Mouse (Mus musculus) MEL (cell line): ENCODE data around the gene Ecm1. TPM values are rescaled to one million over a fixed set of nuclear protein-coding genes. Genes with fewer than 3 reads are reported as not detected.

Source experiments
- DNase-seq: peaks from one replicate; pipeline ENCODE4 v3.0.0; 2011; ENCODE audit warnings: low read depth, low spot score
- H3K27ac ChIP-seq: 2 replicates; pipeline ENCODE4 v1.5.1; 2012; ENCODE audit warnings: low read depth, mild to moderate bottlenecking, control low read depth, low read length, moderate library complexity; ENCODE audit not compliant: control insufficient read depth
- H3K27me3 ChIP-seq, 2 experiments: fragments of 150-350 bp in 1 of 2; sonication (generic) in 1 of 2; 2 replicates each; pipeline ENCODE4 v1.6.1; 2012; ENCODE audit warnings: low read length in 2 of 2, mild to moderate bottlenecking in 2 of 2, improper control_type of control experiment in 1 of 2, moderate library complexity in 1 of 2; ENCODE audit not compliant: insufficient read depth in 2 of 2, control insufficient read depth in 1 of 2
- H3K36me3 ChIP-seq, 2 experiments: 2 replicates each; pipeline ENCODE4 v1.6.1; 2012 to 2014; ENCODE audit warnings: low read length in 2 of 2, improper control_type of control experiment in 1 of 2, inconsistent platforms in 1 of 2, mild to moderate bottlenecking in 1 of 2; ENCODE audit not compliant: insufficient read depth in 2 of 2, control insufficient read depth in 1 of 2
- H3K4me1 ChIP-seq, 2 experiments: fragments of 150-350 bp in 1 of 2; sonication (generic) in 1 of 2; 2 replicates each; pipeline ENCODE4 v1.6.1; 2012; ENCODE audit warnings: low read length in 2 of 2, improper control_type of control experiment in 1 of 2, mild to moderate bottlenecking in 1 of 2; ENCODE audit not compliant: insufficient read depth in 2 of 2, control insufficient read depth in 1 of 2
- H3K4me3 ChIP-seq, 2 experiments: fragments of 150-350 bp in 1 of 2; sonication (generic) in 1 of 2; 2 replicates each; pipeline ENCODE4 v1.5.1; 2012; ENCODE audit warnings: low read depth in 2 of 2, low read length in 2 of 2, mild to moderate bottlenecking in 2 of 2, moderate library complexity in 2 of 2, control low read depth in 1 of 2, improper control_type of control experiment in 1 of 2; ENCODE audit not compliant: control insufficient read depth in 1 of 2, insufficient read depth in 1 of 2
- H3K79me2 ChIP-seq: 2 replicates; pipeline ENCODE4 v1.6.1; 2012; ENCODE audit warnings: mild to moderate bottlenecking, low read length, moderate library complexity; ENCODE audit not compliant: control insufficient read depth, poor library complexity, insufficient read depth
- H3K9ac ChIP-seq: 2 replicates; pipeline ENCODE4 v1.6.1; 2012; ENCODE audit warnings: low read depth, mild to moderate bottlenecking, control low read depth, low read length, moderate library complexity; ENCODE audit not compliant: control insufficient read depth, poor library complexity, severe bottlenecking
- H3K9me3 ChIP-seq: fragments of 150-350 bp; sonication (generic); replicated peaks from 2 replicates; pipeline ENCODE4 v1.6.1; 2012; ENCODE audit warnings: mild to moderate bottlenecking, low read length, improper control_type of control experiment, moderate library complexity; ENCODE audit not compliant: insufficient read depth
- CTCF ChIP-seq, 3 experiments: IDR thresholded peaks in 2 of 3; conservative IDR thresholded peaks in 1 of 3; 2 replicates each; pipeline ENCODE4 v1.5.1; 2011 to 2012; ENCODE audit warnings: low read length in 3 of 3, low read depth in 2 of 3, mild to moderate bottlenecking in 2 of 3, improper control_type of control experiment in 1 of 3, inconsistent platforms in 1 of 3, mixed read lengths in 1 of 3, moderate library complexity in 1 of 3; ENCODE audit not compliant: control insufficient read depth in 1 of 3, insufficient read depth in 1 of 3, poor library complexity in 1 of 3, severe bottlenecking in 1 of 3
- E2F4 ChIP-seq: IDR thresholded peaks from 2 replicates; pipeline ENCODE4 v1.6.1; 2011; ENCODE audit warnings: low read depth, low read length, improper control_type of control experiment, borderline replicate concordance
- ELF1 ChIP-seq: IDR thresholded peaks from 2 replicates; pipeline ENCODE4 v1.6.1; 2014; ENCODE audit warnings: low read depth, mild to moderate bottlenecking, inconsistent platforms, low read length, improper control_type of control experiment, moderate library complexity
- EP300 ChIP-seq, 2 experiments: IDR thresholded peaks; 2 replicates each; pipeline ENCODE4 v1.6.1; 2011; ENCODE audit warnings: improper control_type of control experiment in 2 of 2, low read length in 2 of 2, low read depth in 1 of 2, mild to moderate bottlenecking in 1 of 2
- ETS1 ChIP-seq: IDR thresholded peaks from 2 replicates; pipeline ENCODE4 v1.6.1; 2012; ENCODE audit warnings: low read depth, mild to moderate bottlenecking, inconsistent platforms, low read length, improper control_type of control experiment, moderate library complexity
- GABPA ChIP-seq: IDR thresholded peaks from 2 replicates; pipeline ENCODE4 v1.6.1; 2012; ENCODE audit warnings: low read depth, mild to moderate bottlenecking, inconsistent platforms, low read length, improper control_type of control experiment, moderate library complexity
- GATA1 ChIP-seq: IDR thresholded peaks from 2 replicates; pipeline ENCODE4 v1.6.1; 2011; ENCODE audit warnings: low read depth, low read length, improper control_type of control experiment
- JUND ChIP-seq: IDR thresholded peaks from 2 replicates; pipeline ENCODE4 v1.6.1; 2011; ENCODE audit warnings: low read depth, mild to moderate bottlenecking, improper control_type of control experiment, low read length
- KAT2A ChIP-seq: conservative IDR thresholded peaks from 2 replicates; pipeline ENCODE4 v1.6.1; 2012; ENCODE audit warnings: low read depth, low read length, improper control_type of control experiment, inconsistent platforms
- MAFK ChIP-seq: IDR thresholded peaks from 2 replicates; pipeline ENCODE4 v1.6.1; 2011; ENCODE audit warnings: low read depth, mild to moderate bottlenecking, low read length, improper control_type of control experiment, borderline replicate concordance
- MAX ChIP-seq: IDR thresholded peaks from 2 replicates; pipeline ENCODE4 v1.6.1; 2011; ENCODE audit warnings: low read length, improper control_type of control experiment
- MXI1 ChIP-seq: IDR thresholded peaks from 2 replicates; pipeline ENCODE4 v1.6.1; 2011; ENCODE audit warnings: mild to moderate bottlenecking, low read depth, low read length, improper control_type of control experiment
- MYC ChIP-seq: IDR thresholded peaks from 2 replicates; pipeline ENCODE4 v1.6.1; 2011; ENCODE audit warnings: low read depth, mild to moderate bottlenecking, low read length, improper control_type of control experiment, moderate library complexity
- NELFE ChIP-seq: IDR thresholded peaks from 2 replicates; pipeline ENCODE4 v1.6.1; 2011; ENCODE audit warnings: low read depth, low read length, improper control_type of control experiment
- POLR2A ChIP-seq, 2 experiments: IDR thresholded peaks; 2 replicates each; pipeline ENCODE4 v1.6.1; 2011 to 2012; ENCODE audit warnings: low read length in 2 of 2, mild to moderate bottlenecking in 2 of 2, control low read depth in 1 of 2, improper control_type of control experiment in 1 of 2, low read depth in 1 of 2, moderate library complexity in 1 of 2; ENCODE audit not compliant: control insufficient read depth in 1 of 2, insufficient read depth in 1 of 2, poor library complexity in 1 of 2
- POLR2AphosphoS5 ChIP-seq: IDR thresholded peaks from 2 replicates; pipeline ENCODE4 v1.6.1; 2012; ENCODE audit warnings: low read depth, borderline replicate concordance, mild to moderate bottlenecking, inconsistent platforms, low read length, moderate library complexity, mixed read lengths
- RAD21 ChIP-seq: IDR thresholded peaks from 2 replicates; pipeline ENCODE4 v1.6.1; 2011; ENCODE audit warnings: mild to moderate bottlenecking, low read depth, low read length, improper control_type of control experiment
- RCOR1 ChIP-seq: IDR thresholded peaks from 2 replicates; pipeline ENCODE4 v1.6.1; 2012; ENCODE audit warnings: low read depth, mild to moderate bottlenecking, inconsistent platforms, low read length, improper control_type of control experiment
- SIN3A ChIP-seq: IDR thresholded peaks from 2 replicates; pipeline ENCODE4 v1.6.1; 2012; ENCODE audit warnings: low read length, improper control_type of control experiment, inconsistent platforms
- TAL1 ChIP-seq: IDR thresholded peaks from 2 replicates; pipeline ENCODE4 v1.6.1; 2012; ENCODE audit warnings: mild to moderate bottlenecking, inconsistent platforms, low read length, moderate library complexity, mixed read lengths
- TCF12 ChIP-seq: IDR thresholded peaks from 2 replicates; pipeline ENCODE4 v1.6.1; 2014; ENCODE audit warnings: low read depth, mild to moderate bottlenecking, inconsistent platforms, low read length, improper control_type of control experiment, moderate library complexity
- USF1 ChIP-seq: IDR thresholded peaks from 2 replicates; pipeline ENCODE4 v1.6.1; 2014; ENCODE audit warnings: low read depth, mild to moderate bottlenecking, inconsistent platforms, low read length, improper control_type of control experiment, moderate library complexity
- USF2 ChIP-seq, 2 experiments: IDR thresholded peaks; 2 replicates each; pipeline ENCODE4 v1.6.1; 2011 to 2012; ENCODE audit warnings: improper control_type of control experiment in 2 of 2, low read length in 2 of 2, borderline replicate concordance in 1 of 2, inconsistent platforms in 1 of 2, low read depth in 1 of 2, mild to moderate bottlenecking in 1 of 2; ENCODE audit not compliant: insufficient read depth in 1 of 2
- ZC3H11A ChIP-seq: IDR thresholded peaks from 2 replicates; pipeline ENCODE4 v1.6.1; 2012; ENCODE audit warnings: low read depth, mild to moderate bottlenecking, inconsistent platforms, low read length, improper control_type of control experiment
- ZKSCAN1 ChIP-seq: IDR thresholded peaks from 2 replicates; pipeline ENCODE4 v1.6.1; 2012; ENCODE audit warnings: low read depth, mild to moderate bottlenecking, inconsistent platforms, low read length, improper control_type of control experiment, moderate library complexity
- ZMIZ1 ChIP-seq: IDR thresholded peaks from 2 replicates; pipeline ENCODE4 v1.6.1; 2012; ENCODE audit warnings: low read depth, mild to moderate bottlenecking, inconsistent platforms, low read length, improper control_type of control experiment, moderate library complexity
- ZNF384 ChIP-seq: IDR thresholded peaks from 2 replicates; pipeline ENCODE4 v1.6.1; 2012; ENCODE audit warnings: low read depth, mild to moderate bottlenecking, inconsistent platforms, low read length, improper control_type of control experiment
- polyA plus RNA-seq, 2 experiments: library from polyadenylated mRNA; stranded (reverse) in 1 of 2; unstranded in 1 of 2; fragments of >175 nt in 1 of 2; fragments of >200 nt in 1 of 2; gene quantifications; 2 replicates each; pipeline versions ENCODE4 v1.2.1 to v1.2.4; 2012; ENCODE audit warnings: low replicate concordance in 2 of 2, low read depth in 1 of 2; ENCODE audit not compliant: insufficient read length in 2 of 2, insufficient read depth in 1 of 2, missing spikeins in 1 of 2
- total RNA-seq: library from RNA; depleted of rRNA; stranded (reverse); fragments of 300-350 nt; gene quantifications from 2 replicates; pipeline ENCODE4 v1.2.3, GENCODE M21; 2012

Gene Ecm1
- total and polyA plus RNA-seq, 3 experiments: 1.0 to 9.5 TPM; not detected in 1

GRCm38 (mm10) chr3:95693821-95694807 is 45.3 kb downstream of the Ecm1 start:
- no peak for DNase-seq
- TF ChIP-seq KAT2A (no peak), POLR2A (IDR thresholded peaks at IDR 0.05; ENCODE audit: control insufficient read depth in 1 of 2, insufficient read depth in 1 of 2, low read depth in 1 of 2, low read length in 2 of 2, poor library complexity in 1 of 2) (no peak), E2F4 (no peak), ZMIZ1 (no peak), RCOR1 (no peak), ZKSCAN1 (peak; percentile 82), ETS1 (no peak), ZNF384 (peak; percentile 17; the same call in 1 of the 2 replicates), GABPA (no peak), EP300 (IDR thresholded peaks at IDR 0.05; ENCODE audit: low read depth in 1 of 2, low read length in 2 of 2) (0 out of 4 replicates have a peak, but pooled peaks of 1 of the 2 experiments have one; percentile 7), MAFK (no peak), USF2 (IDR thresholded peaks at IDR 0.05; ENCODE audit: borderline replicate concordance in 1 of 2, insufficient read depth in 1 of 2, low read depth in 1 of 2, low read length in 2 of 2) (0 out of 4 replicates have a peak, but pooled peaks of 1 of the 2 experiments have one; percentile 19), TAL1 (no peak), POLR2AphosphoS5 (no peak), CTCF (IDR thresholded peaks at IDR 0.05 in 2 of 3, conservative IDR thresholded peaks at IDR 0.05 in 1 of 3; ENCODE audit: control insufficient read depth in 1 of 3, insufficient read depth in 1 of 3, low read depth in 2 of 3, low read length in 3 of 3, poor library complexity in 1 of 3, severe bottlenecking in 1 of 3) (no peak), RAD21 (no peak), JUND (no peak)
- TF ChIP-seq, all 39 proteins: peak for 4
- Histone ChIP-seq H3K36me3 (no peaks in the 10 kb centered on the region), H3K9ac (no peak overlapping the region), H3K27ac (no peak overlapping the region), H3K79me2 (no peaks in the 10 kb centered on the region), H3K9me3 (no peaks in the 10 kb centered on the region), H3K4me3 (no peak overlapping the region), H3K27me3 (no peaks in the 10 kb centered on the region), H3K4me1 (peaks cover 0 to 7% of the 10 kb centered on the region in 2 experiments; a peak in 1 of 4 replicates)

- H3K36me3 ChIP-seq: no peaks in the 10 kb centered on the region
- no peak for DNase-seq
- no peaks in the 10 kb centered on the region for H3K27me3 ChIP-seq
- TF ChIP-seq USF1: no peak
- no peak for TF ChIP-seq ELF1
- no peak for TF ChIP-seq MYC
- no peak for TF ChIP-seq GABPA
- TF ChIP-seq SIN3A: no peak
- no peak for TF ChIP-seq ZKSCAN1
- TF ChIP-seq MAFK: no peak
- no peak for TF ChIP-seq JUND
- TF ChIP-seq NELFE: no peak
- no peak for TF ChIP-seq USF2 (IDR thresholded peaks at IDR 0.05; ENCODE audit: borderline replicate concordance in 1 of 2, insufficient read depth in 1 of 2, low read depth in 1 of 2, low read length in 2 of 2)
- no peak for TF ChIP-seq ZC3H11A
- no peak for TF ChIP-seq E2F4
- no peak for TF ChIP-seq CTCF (IDR thresholded peaks at IDR 0.05 in 2 of 3, conservative IDR thresholded peaks at IDR 0.05 in 1 of 3; ENCODE audit: control insufficient read depth in 1 of 3, insufficient read depth in 1 of 3, low read depth in 2 of 3, low read length in 3 of 3, poor library complexity in 1 of 3, severe bottlenecking in 1 of 3)
- TF ChIP-seq GATA1: no peak
- TF ChIP-seq MXI1: no peak
- no peak for TF ChIP-seq ZNF384
- no peak for TF ChIP-seq TCF12
- no peak for TF ChIP-seq EP300 (IDR thresholded peaks at IDR 0.05; ENCODE audit: low read depth in 1 of 2, low read length in 2 of 2)
- TF ChIP-seq MAX: no peak
- no peak overlapping the region for H3K9ac ChIP-seq
- H3K9me3 ChIP-seq: no peaks in the 10 kb centered on the region
- H3K4me3 ChIP-seq: no peak overlapping the region
- H3K27ac ChIP-seq: no peak overlapping the region
- peaks cover 0 to 7% of the 10 kb centered on the region in 2 experiments; a peak in 1 of 4 replicates for H3K4me1 ChIP-seq
- H3K79me2 ChIP-seq: no peaks in the 10 kb centered on the region
Measured at GRCm38 (mm10) chr3:95692677-95693076, 46.7 kb downstream of the Ecm1 start.
